Mouse (Mus musculus): ENCODE results near the gene Gm5150. TPM values are rescaled to one million over a fixed set of nuclear protein-coding genes. Genes with fewer than 3 reads are reported as not detected.
"Not testable (repeated sequence)": the region's sequence is repeated elsewhere in the genome, so short reads cannot be mapped to it uniquely, and the experiment has no call there.

Gene Gm5150
- total RNA-seq (2021) = under 1 TPM in 1 of 2 experiments, not detected in 1; 0.20 TPM
- long read RNA-seq, experiment 1 = 0 reads
- long read RNA-seq, experiment 2 = 0 reads

- intact Hi-C loops (cut with DNase I) = no loop called here
- DNase-seq = no peak
- Histone ChIP-seq H3K27ac (no peak within 1 kb of the TSS), H3K4me3 (no peak within 1 kb of the TSS)
- TF ChIP-seq CTCF (IDR thresholded peaks at IDR 0.05) = no peak
Measured at GRCm38 (mm10) chr3:16006215-16006614, at the start of gene Gm5150. TSS of gene Gm5150 (minus strand) at chr3:16006437.

GRCm38 (mm10) chr3:16051736-16052135 is 45.5 kb upstream of the Gm5150 start:
- H3K27ac ChIP-seq; intact Hi-C loops (cut with DNase I); DNase-seq; H3K4me3 ChIP-seq: not testable (repeated sequence)

GRCm38 (mm10) chr3:16047288-16047687 is 41.1 kb upstream of the Gm5150 start:
- intact Hi-C loops (cut with DNase I) = no loop called here
- H3K4me3 ChIP-seq = no peak overlapping the region
- TF ChIP-seq CTCF (IDR thresholded peaks at IDR 0.05) = no peak
- DNase-seq = no peak
- H3K27ac ChIP-seq = no peak overlapping the region

GRCm38 (mm10) chr3:16043315-16043714 is 37.1 kb upstream of the Gm5150 start:
- intact Hi-C loops (cut with DNase I) = no loop called here
- DNase-seq = no peak

GRCm38 (mm10) chr3:16024988-16025387 is 18.8 kb upstream of the Gm5150 start:
- peak; percentile 21 for DNase-seq
- intact Hi-C loops (cut with DNase I); H3K4me3 ChIP-seq; H3K27ac ChIP-seq: not testable (repeated sequence)
- peak; percentile 61 for TF ChIP-seq CTCF (IDR thresholded peaks at IDR 0.05)

More at GRCm38 (mm10) chr3:16043315-16043714, 37.1 kb upstream of the Gm5150 start:
- peak; percentile 31; the same call in 1 of the 2 replicates for TF ChIP-seq CTCF (IDR thresholded peaks at IDR 0.05)
- Histone ChIP-seq H3K27ac (no peak overlapping the region), H3K4me3 (no peak overlapping the region)

GRCm38 (mm10) chr3:16022214-16022613 is 16.0 kb upstream of the Gm5150 start:
- no peak overlapping the region for H3K27ac ChIP-seq
- no peak for TF ChIP-seq CTCF (IDR thresholded peaks at IDR 0.05)
- no peak overlapping the region for H3K4me3 ChIP-seq
- intact Hi-C loops (cut with DNase I) = no loop called here
- no peak for DNase-seq

- intact Hi-C loops (cut with DNase I); H3K27ac ChIP-seq; H3K4me3 ChIP-seq; DNase-seq: not testable (repeated sequence)
Measured at GRCm38 (mm10) chr3:16014456-16014855, 8.2 kb upstream of the Gm5150 start.

GRCm38 (mm10) chr3:16007827-16008226 is 1.6 kb upstream of the Gm5150 start:
- no peak for DNase-seq
- intact Hi-C loops (cut with DNase I) = no loop called here
- no peak for TF ChIP-seq CTCF (IDR thresholded peaks at IDR 0.05)
- Histone ChIP-seq H3K27ac (no peak overlapping the region), H3K4me3 (no peak overlapping the region)

- no peak for TF ChIP-seq CTCF (IDR thresholded peaks at IDR 0.05)
- DNase-seq = no peak
- intact Hi-C loops (cut with DNase I) = no loop called here
- Histone ChIP-seq H3K4me3 (no peak overlapping the region), H3K27ac (no peak overlapping the region)
Measured at GRCm38 (mm10) chr3:16003890-16004633, 2.2 kb downstream of the Gm5150 start.

- intact Hi-C loops (cut with DNase I) = not testable (repeated sequence)
Measured at GRCm38 (mm10) chr3:15999479-15999878, 6.8 kb downstream of the Gm5150 start.

GRCm38 (mm10) chr3:15982216-15982615 is 24.0 kb downstream of the Gm5150 start:
- Histone ChIP-seq H3K4me3 (no peak overlapping the region), H3K27ac (no peak overlapping the region)
- DNase-seq = no peak
- no peak for TF ChIP-seq CTCF (IDR thresholded peaks at IDR 0.05)
- intact Hi-C loops (cut with DNase I) = no loop called here

More at GRCm38 (mm10) chr3:15999479-15999878, 6.8 kb downstream of the Gm5150 start:
- H3K4me3 ChIP-seq, H3K27ac ChIP-seq, DNase-seq: not testable (repeated sequence)

GRCm38 (mm10) chr3:15956921-15957320 is 49.3 kb downstream of the Gm5150 start:
- intact Hi-C loops (cut with DNase I) = no loop called here
- no peak overlapping the region for H3K4me3 ChIP-seq
- no peak overlapping the region for H3K27ac ChIP-seq
- no peak for TF ChIP-seq CTCF (IDR thresholded peaks at IDR 0.05)
- DNase-seq = no peak

Small RNAs within 50 kb of the gene (microRNA-seq; reads per million reads assigned to microRNA genes)
- gene Gm24694 = not detected

Other genes starting within 250 kb of the Gm5150 start
- gene Sirpb1c, start 157.9 kb downstream of the Gm5150 start, total RNA-seq (2021) = not detected

Data from gastrocnemius, adult 2 months (tissue).